Mouse (Mus musculus) heart, embryonic 14.5 days (tissue): ENCODE measurements around the gene Glrx2. TPM values are rescaled to one million over a fixed set of nuclear protein-coding genes. Genes with fewer than 3 reads are reported as not detected.
"Not testable (repeated sequence)": the region's sequence is repeated elsewhere in the genome, so short reads cannot be mapped to it uniquely, and the experiment has no call there.

Experiments
- ATAC-seq: fragments of 200-750 bp; cut with Nextera tagmentation; 2 replicates; pipeline ENCODE4 v1.8.0; 2017; ENCODE audit warnings: low read depth, moderate TSS enrichment; ENCODE audit not compliant: insufficient number of reproducible peaks, insufficient read depth, low FRiP score
- H3K27ac ChIP-seq, 2 experiments: fragments of 200-500 bp in 1 of 2; fragments of 300-500 bp in 1 of 2; sonication (generic) in 1 of 2; replicated peaks in 1 of 2; 2 replicates each; pipeline ENCODE4 v1.5.1; 2012 to 2014; ENCODE audit warnings: low read depth in 2 of 2, low read length in 2 of 2, control low read depth in 1 of 2, mild to moderate bottlenecking in 1 of 2, mixed read lengths in 1 of 2; ENCODE audit not compliant: control insufficient read depth in 1 of 2, insufficient read depth in 1 of 2
- H3K27me3 ChIP-seq: fragments of 300-500 bp; sonication (generic); 2 replicates; pipeline ENCODE4 v1.6.1; 2014; ENCODE audit warnings: mild to moderate bottlenecking, low read length, control low read depth; ENCODE audit not compliant: control insufficient read depth, insufficient read depth
- H3K36me3 ChIP-seq: fragments of 300-500 bp; sonication (generic); 2 replicates; pipeline ENCODE4 v1.6.1; 2014; ENCODE audit warnings: mild to moderate bottlenecking, control low read depth, low read length, mixed read lengths; ENCODE audit not compliant: control insufficient read depth, insufficient read depth
- H3K4me1 ChIP-seq, 2 experiments: fragments of 200-500 bp in 1 of 2; fragments of 300-500 bp in 1 of 2; sonication (generic) in 1 of 2; 2 replicates each; pipeline ENCODE4 v1.6.1; 2012 to 2014; ENCODE audit warnings: low read length in 2 of 2, control low read depth in 1 of 2, mixed read lengths in 1 of 2; ENCODE audit not compliant: control insufficient read depth in 2 of 2, insufficient read depth in 2 of 2
- H3K4me2 ChIP-seq: fragments of 300-500 bp; sonication (generic); 2 replicates; pipeline ENCODE4 v1.6.1; 2014; ENCODE audit warnings: mild to moderate bottlenecking, low read length
- H3K4me3 ChIP-seq, 2 experiments: fragments of 200-500 bp in 1 of 2; fragments of 300-500 bp in 1 of 2; sonication (generic) in 1 of 2; 2 replicates each; pipeline ENCODE4 v1.5.1; 2012 to 2014; ENCODE audit warnings: low read length in 2 of 2, mild to moderate bottlenecking in 2 of 2, control low read depth in 1 of 2, low read depth in 1 of 2, moderate library complexity in 1 of 2; ENCODE audit not compliant: control insufficient read depth in 1 of 2, insufficient read depth in 1 of 2
- H3K9ac ChIP-seq: fragments of 300-500 bp; sonication (generic); 2 replicates; pipeline ENCODE4 v1.6.1; 2014; ENCODE audit warnings: mild to moderate bottlenecking, low read length
- H3K9me3 ChIP-seq: fragments of 300-500 bp; sonication (generic); 2 replicates; pipeline ENCODE4 v1.6.1; 2016; ENCODE audit warnings: low read length, control low read depth; ENCODE audit not compliant: control insufficient read depth
- WGBS: fragments of 180-500 bp; shearing (Covaris S2); extraction: QIAGEN DNeasy Blood & Tissue Kit; methylation state at CpG from one replicate; pipeline ENCODE4 v1.1.7; 2014; 5-methylcytosine and 5-hydroxymethylcytosine counted together
- polyA plus RNA-seq: library from polyadenylated mRNA; unstranded; fragments of >200 nt; fragmentation: Nextera tagmentation; extraction: Ambion mirVana; gene quantifications from 2 replicates; pipeline ENCODE4 v1.2.1, GENCODE M21; 2014

Gene Glrx2
- 82.1 and 83.9 TPM in 2 replicates for polyA plus RNA-seq

DNA sequence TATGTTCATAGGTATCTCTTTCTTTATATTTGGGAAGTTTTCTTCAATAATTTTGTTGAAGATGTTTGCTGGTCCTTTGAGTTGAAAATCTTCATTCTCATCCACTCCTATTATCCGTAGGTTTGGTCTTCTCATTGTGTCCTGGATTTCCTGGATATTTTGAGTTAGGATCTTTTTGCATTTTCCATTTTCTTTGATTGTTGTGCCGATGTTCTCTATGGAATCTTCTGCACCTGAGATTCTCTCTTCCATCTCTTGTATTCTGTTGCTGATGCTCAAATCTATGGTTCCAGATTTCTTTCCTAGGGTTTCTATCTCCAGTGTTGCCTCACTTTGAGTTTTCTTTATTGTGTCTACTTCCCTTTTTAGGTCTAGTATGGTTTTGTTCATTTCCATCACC lies at the start of gene Glrx2:
Glrx2 (plus strand) TSS at position 301 of the 400 bp plus-strand sequence.
- H3K4me2 ChIP-seq, H3K27ac ChIP-seq, ATAC-seq, H3K36me3 ChIP-seq, H3K4me3 ChIP-seq, H3K9me3 ChIP-seq, H3K9ac ChIP-seq, H3K27me3 ChIP-seq, H3K4me1 ChIP-seq: not testable (repeated sequence)
- no CpG with 5 or more reads among the region's 2 CpGs for WGBS

DNA sequence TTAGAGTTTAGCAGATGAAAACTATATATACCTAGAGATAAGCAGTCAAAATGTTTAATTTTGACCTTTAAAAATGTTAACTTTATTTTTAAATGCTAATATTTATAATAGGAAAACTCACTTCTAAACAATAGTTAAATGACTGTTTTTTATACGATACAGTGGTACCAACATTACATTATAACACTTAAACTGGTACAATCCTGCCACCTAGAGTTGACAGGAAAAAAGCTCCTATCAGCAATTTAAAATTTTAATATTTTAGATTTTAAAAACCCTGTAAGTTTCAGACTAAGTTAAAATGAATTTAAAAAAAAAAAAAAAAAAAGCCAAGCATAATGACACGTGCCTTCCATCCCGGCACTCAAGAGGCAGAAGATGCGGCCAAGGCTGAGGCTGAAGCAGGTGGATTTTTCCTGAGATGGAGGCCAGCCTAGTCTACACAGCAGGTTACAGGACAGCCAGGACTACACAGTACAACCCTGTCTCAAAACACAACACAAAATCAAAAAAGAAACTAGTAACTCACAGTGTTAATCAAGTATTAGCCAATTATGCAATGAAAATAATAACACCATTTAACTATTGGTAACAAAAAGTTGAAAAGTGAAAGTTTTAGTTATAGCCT lies 40.3 kb upstream of the Glrx2 start:
- Histone ChIP-seq H3K9ac (no peak overlapping the region), H3K36me3 (peaks cover 58% of the 10 kb centered on the region), H3K27ac (no peak overlapping the region), H3K4me3 (no peak overlapping the region), H3K9me3 (no peaks in the 10 kb centered on the region), H3K4me1 (no peaks in the 10 kb centered on the region), H3K27me3 (no peaks in the 10 kb centered on the region), H3K4me2 (no peak overlapping the region)
- 91% methylated on average over 4 of the region's 4 CpGs for WGBS
- no peak for ATAC-seq

DNA sequence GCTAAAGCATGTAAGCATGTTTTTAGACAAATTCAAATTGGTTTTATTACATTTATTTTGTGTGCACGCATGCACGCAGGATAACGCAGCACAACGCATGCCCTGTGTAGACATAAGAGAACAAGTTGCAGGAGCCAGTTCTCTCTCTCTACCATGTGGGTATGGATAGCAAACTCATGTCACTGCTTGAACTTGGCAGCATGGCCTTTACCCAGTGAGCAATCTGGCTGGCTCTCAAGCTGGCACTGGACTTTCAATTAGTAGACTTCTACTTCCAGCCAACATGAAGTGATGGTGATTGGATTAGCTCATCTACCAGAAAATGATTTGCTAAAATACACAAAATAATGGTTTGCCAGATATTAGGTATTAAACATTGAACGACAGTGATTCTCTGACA lies 35.0 kb upstream of the Glrx2 start:
- no peaks in the 10 kb centered on the region for H3K27me3 ChIP-seq
- no peaks in the 10 kb centered on the region for H3K9me3 ChIP-seq
- 97% methylated on average over 5 of the region's 5 CpGs for WGBS
- H3K36me3 ChIP-seq: peaks cover 64% of the 10 kb centered on the region
- H3K4me2 ChIP-seq: no peak overlapping the region
- H3K27ac ChIP-seq: no peak overlapping the region
- H3K4me1 ChIP-seq: no peaks in the 10 kb centered on the region
- no peak overlapping the region for H3K9ac ChIP-seq
- no peak overlapping the region for H3K4me3 ChIP-seq
- ATAC-seq: no peak

DNA sequence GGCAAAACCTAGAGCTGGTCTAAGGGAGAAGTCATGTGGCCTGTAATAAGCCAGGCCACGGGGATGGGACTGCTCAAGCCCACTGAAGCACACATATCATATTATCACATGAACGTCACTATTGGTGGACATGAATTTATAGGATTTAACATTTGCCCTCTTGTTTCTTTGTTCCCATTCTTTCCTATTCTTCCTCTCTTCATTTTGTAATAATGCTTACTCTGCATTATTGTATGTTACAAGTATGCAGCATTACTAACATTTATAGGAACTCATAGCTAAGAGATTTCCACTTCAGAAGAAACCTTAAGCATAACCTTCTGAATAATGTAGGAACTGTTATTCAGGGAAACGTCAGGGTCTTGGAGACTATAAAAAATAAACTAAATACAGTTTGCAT lies 31.3 kb upstream of the Glrx2 start:
- H3K4me1 ChIP-seq: no peaks in the 10 kb centered on the region
- no peak overlapping the region for H3K27ac ChIP-seq
- H3K9ac ChIP-seq: no peak overlapping the region
- ATAC-seq: no peak
- no peak overlapping the region for H3K4me3 ChIP-seq
- no peaks in the 10 kb centered on the region for H3K27me3 ChIP-seq
- H3K36me3 ChIP-seq: peaks cover 71% of the 10 kb centered on the region
- no peaks in the 10 kb centered on the region for H3K9me3 ChIP-seq
- no peak overlapping the region for H3K4me2 ChIP-seq
- WGBS: 90% methylated on average over 3 of the region's 3 CpGs

DNA sequence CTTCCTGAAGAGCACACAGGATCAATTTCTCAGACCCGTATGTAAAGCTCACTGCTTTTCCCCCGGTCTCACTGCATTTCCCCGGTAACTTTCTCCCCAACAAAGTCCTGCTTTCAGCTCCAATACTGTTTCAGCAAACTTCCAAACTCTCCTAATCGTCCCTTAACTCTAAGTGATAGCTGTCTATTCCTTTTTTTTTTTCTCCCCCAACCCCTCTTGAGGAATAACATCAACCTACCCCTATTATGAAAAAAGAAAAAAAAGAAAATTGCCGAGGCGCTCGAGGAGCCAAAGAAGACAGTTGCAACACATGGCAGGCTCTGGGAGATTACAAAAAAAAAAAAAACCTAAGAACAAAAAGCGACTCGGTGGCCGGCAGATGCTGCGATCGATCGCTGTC lies 14.4 kb upstream of the Glrx2 start:
- peaks cover 0 to 17% of the 10 kb centered on the region in 2 experiments; a peak in 2 of 4 replicates for H3K4me1 ChIP-seq
- H3K9ac ChIP-seq: peak overlapping the region; percentile 90
- H3K4me3 ChIP-seq: peak overlapping the region; percentile 65 to 93
- peak overlapping the region; percentile 90 to 97 for H3K27ac ChIP-seq
- peaks cover 17% of the 10 kb centered on the region for H3K36me3 ChIP-seq
- H3K4me2 ChIP-seq: peak overlapping the region; percentile 87
- no peaks in the 10 kb centered on the region for H3K27me3 ChIP-seq
- ATAC-seq: no peak
- no peaks in the 10 kb centered on the region for H3K9me3 ChIP-seq
- WGBS: under 1% methylated on average over 13 of the region's 13 CpGs

DNA sequence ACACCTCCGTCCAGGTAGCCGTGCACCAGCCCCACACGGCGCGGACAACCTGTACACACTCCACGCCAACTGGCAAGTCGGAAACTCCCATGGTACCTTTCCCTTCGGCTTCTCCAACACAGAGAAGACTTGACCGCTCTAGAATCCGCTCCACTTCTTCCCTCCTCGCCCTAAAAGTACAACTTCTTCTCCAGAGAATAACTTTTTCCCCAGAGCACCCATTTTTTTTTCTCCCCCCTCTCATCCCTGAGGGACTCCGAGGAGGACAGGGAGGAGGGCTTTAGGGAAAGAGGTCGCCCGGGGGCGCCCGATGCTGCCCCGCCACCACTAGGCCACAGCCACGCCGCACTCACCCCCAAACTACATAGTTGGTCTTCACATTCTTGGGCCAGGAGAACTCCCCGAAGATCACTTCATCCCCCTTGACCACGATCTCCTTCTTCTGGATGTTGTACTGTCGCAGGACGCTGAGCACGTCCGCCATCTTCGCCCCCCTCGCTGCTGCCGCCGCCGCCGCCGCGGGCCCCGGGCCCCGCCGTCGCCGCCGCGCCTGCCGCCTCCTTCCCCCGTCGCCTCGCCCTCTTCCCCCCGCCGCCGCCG lies 13.9 kb upstream of the Glrx2 start:
- Histone ChIP-seq H3K27ac (peak overlapping the region; percentile 90 to 97), H3K4me2 (peak overlapping the region; percentile 87), H3K27me3 (no peaks in the 10 kb centered on the region), H3K4me3 (peak overlapping the region; percentile 65 to 93), H3K9me3 (no peaks in the 10 kb centered on the region), H3K9ac (peak overlapping the region; percentile 90), H3K4me1 (peaks cover 0 to 17% of the 10 kb centered on the region in 2 experiments; a peak in 2 of 4 replicates), H3K36me3 (peaks cover 13% of the 10 kb centered on the region)
- ATAC-seq: peak; percentile 63
- WGBS: under 1% methylated on average over 46 of the region's 48 CpGs

DNA sequence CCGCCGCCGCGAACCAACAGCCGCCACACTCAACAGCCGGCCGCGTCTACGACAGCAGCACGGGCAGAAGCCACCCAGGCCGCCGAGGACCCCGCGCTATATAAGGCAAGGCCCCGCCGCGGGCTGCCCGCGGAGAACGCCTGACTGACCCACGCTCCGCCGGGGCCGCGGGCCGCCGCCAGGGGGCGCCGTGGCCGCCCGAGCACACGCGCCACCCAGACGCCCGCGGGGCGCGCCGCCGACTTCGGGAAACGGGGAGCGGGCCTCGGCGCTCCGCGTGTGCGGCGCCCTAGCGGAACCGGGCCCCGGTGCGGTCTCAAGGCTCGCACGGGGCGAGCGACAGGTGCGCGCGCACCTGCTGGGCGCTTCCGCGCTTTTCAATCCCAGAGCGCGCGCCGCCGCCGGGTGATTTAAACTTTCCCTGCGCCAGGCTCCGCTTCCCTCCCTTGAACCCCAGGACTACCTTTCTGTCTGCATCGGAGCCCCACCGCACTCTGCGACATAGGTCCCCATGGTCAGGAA lies 13.3 kb upstream of the Glrx2 start, which contains the start of gene Cdc73:
Cdc73 (minus strand) TSS at position 153 of the 522 bp plus-strand sequence.
- Histone ChIP-seq H3K9me3 (no peaks in the 10 kb centered on the region), H3K4me3 (peak within 1 kb of the TSS; percentile 65 to 93), H3K27ac (peak within 1 kb of the TSS; percentile 90 to 97), H3K36me3 (peaks cover 8% of the 10 kb centered on the region), H3K9ac (peak within 1 kb of the TSS; percentile 90), H3K4me2 (peak within 1 kb of the TSS; percentile 87), H3K4me1 (peaks cover 0 to 17% of the 10 kb centered on the region in 2 experiments; a peak in 2 of 4 replicates), H3K27me3 (no peaks in the 10 kb centered on the region)
- ATAC-seq: peak; percentile 97
- under 1% methylated on average over 56 of the region's 74 CpGs for WGBS
